Mouse (Mus musculus) CD4-positive, CD25-positive, alpha-beta regulatory T cell, adult 9 weeks (primary cell): ENCODE results near the gene Pik3r2. TPM values are rescaled to one million over a fixed set of nuclear protein-coding genes. Genes with fewer than 3 reads are reported as not detected.

Source experiments
- polyA plus RNA-seq: library from polyadenylated mRNA; unstranded; fragments of 100-300 nt; shearing (Covaris generic); gene quantifications from one replicate; pipeline ENCODE4 v1.2.1, GENCODE M21; 2017

Pik3r2 gene
- 17.0 TPM for polyA plus RNA-seq

GRCm38 (mm10) chr8:70776496-70777444 lies at the start of gene Pik3r2:
Gene Pik3r2, minus strand, starts transcription at chr8:70776713.

GRCm38 (mm10) chr8:70808239-70808638 lies 31.7 kb upstream of the Pik3r2 start, which contains the start of gene Il12rb1:
Gene Il12rb1, plus strand, starts transcription at chr8:70808449.

GRCm38 (mm10) chr8:70804481-70805206 lies 28.1 kb upstream of the Pik3r2 start, which contains the start of gene Mast3:
Gene Mast3, minus strand, starts transcription at chr8:70805054.

GRCm38 (mm10) chr8:70760775-70761406 lies 15.6 kb downstream of the Pik3r2 start, which contains the start of gene Mpv17l2:
Gene Mpv17l2, minus strand, starts transcription at chr8:70760946.

GRCm38 (mm10) chr8:70754043-70754870 lies 22.3 kb downstream of the Pik3r2 start, which contains the start of gene Rab3a:
Gene Rab3a, plus strand, starts transcription at chr8:70754679.

GRCm38 (mm10) chr8:70723486-70724210 lies 52.9 kb downstream of the Pik3r2 start, which contains the start of gene Pde4c:
Gene Pde4c, plus strand, starts transcription at chr8:70723720.

GRCm38 (mm10) chr8:70718297-70718696 lies 58.2 kb downstream of the Pik3r2 start, which contains the start of gene Gm3336:
Gene Gm3336, plus strand, starts transcription at chr8:70718543.

Other genes with a start within 250 kb of the Pik3r2 start
- gene Fkbp8, start 249.0 kb downstream of the Pik3r2 start, polyA plus RNA-seq, result 424 TPM
- gene Kxd1, start 248.8 kb downstream of the Pik3r2 start, polyA plus RNA-seq, result 106 TPM
- 42.7 TPM for gene Ell, start 237.3 kb downstream of the Pik3r2 start, polyA plus RNA-seq
- 48.6 TPM for gene Isyna1, start 182.3 kb downstream of the Pik3r2 start, polyA plus RNA-seq
- gene Ssbp4, start 167.8 kb downstream of the Pik3r2 start, polyA plus RNA-seq, result 12.8 TPM
- gene Lrrc25, start 160.6 kb downstream of the Pik3r2 start, polyA plus RNA-seq, result 0.57 TPM
- gene Gdf15, start 144.3 kb downstream of the Pik3r2 start, polyA plus RNA-seq, result not detected
- gene Pgpep1, start 116.3 kb downstream of the Pik3r2 start, polyA plus RNA-seq, result 9.7 TPM
- gene Lsm4, start 103.5 kb downstream of the Pik3r2 start, polyA plus RNA-seq, result 259 TPM
- 12.8 TPM for gene Jund, start 77.8 kb downstream of the Pik3r2 start, polyA plus RNA-seq
- 0.07 TPM for gene Iqcn, start 73.3 kb downstream of the Pik3r2 start, polyA plus RNA-seq
- gene Gm3336, start 58.2 kb downstream of the Pik3r2 start, polyA plus RNA-seq, result not detected
- 0.41 TPM for gene Pde4c, start 53.0 kb downstream of the Pik3r2 start, polyA plus RNA-seq
- gene Rab3a, start 22.0 kb downstream of the Pik3r2 start, polyA plus RNA-seq, result 9.9 TPM
- gene Mpv17l2, start 15.8 kb downstream of the Pik3r2 start, polyA plus RNA-seq, result 9.6 TPM
- 49.0 TPM for gene Mast3, start 28.3 kb upstream of the Pik3r2 start, polyA plus RNA-seq
- 49.0 TPM for gene Il12rb1, start 31.7 kb upstream of the Pik3r2 start, polyA plus RNA-seq
- 2.3 TPM for gene Arrdc2, start 63.0 kb upstream of the Pik3r2 start, polyA plus RNA-seq
- not detected for gene Kcnn1, start 86.5 kb upstream of the Pik3r2 start, polyA plus RNA-seq
- gene Ccdc124, start 97.2 kb upstream of the Pik3r2 start, polyA plus RNA-seq, result 78.6 TPM
- not detected for gene Slc5a5, start 116.0 kb upstream of the Pik3r2 start, polyA plus RNA-seq
- gene Rpl18a, start 120.7 kb upstream of the Pik3r2 start, polyA plus RNA-seq, result 8,122 TPM
- gene Map1s, start 129.2 kb upstream of the Pik3r2 start, polyA plus RNA-seq, result 26.4 TPM